Mouse (Mus musculus) gastrocnemius, postnatal 4 days (tissue): ENCODE measurements around the gene Ica1. TPM values are rescaled to one million over a fixed set of nuclear protein-coding genes. Genes with fewer than 3 reads are reported as not detected.

Source experiments
- DNase-seq, 2 experiments: peaks; one replicate each; pipeline ENCODE4 v3.0.0; 2021 to 2022; ENCODE audit warnings: low spot score in 2 of 2, mixed read lengths in 2 of 2
- total RNA-seq, 2 experiments: library from RNA; stranded (reverse); gene quantifications; 2 replicates each; pipeline ENCODE4 v1.2.3; 2021

The Ica1 gene
- total RNA-seq, 2 experiments from 2014 or later = 3.9 to 5.5 TPM

DNA sequence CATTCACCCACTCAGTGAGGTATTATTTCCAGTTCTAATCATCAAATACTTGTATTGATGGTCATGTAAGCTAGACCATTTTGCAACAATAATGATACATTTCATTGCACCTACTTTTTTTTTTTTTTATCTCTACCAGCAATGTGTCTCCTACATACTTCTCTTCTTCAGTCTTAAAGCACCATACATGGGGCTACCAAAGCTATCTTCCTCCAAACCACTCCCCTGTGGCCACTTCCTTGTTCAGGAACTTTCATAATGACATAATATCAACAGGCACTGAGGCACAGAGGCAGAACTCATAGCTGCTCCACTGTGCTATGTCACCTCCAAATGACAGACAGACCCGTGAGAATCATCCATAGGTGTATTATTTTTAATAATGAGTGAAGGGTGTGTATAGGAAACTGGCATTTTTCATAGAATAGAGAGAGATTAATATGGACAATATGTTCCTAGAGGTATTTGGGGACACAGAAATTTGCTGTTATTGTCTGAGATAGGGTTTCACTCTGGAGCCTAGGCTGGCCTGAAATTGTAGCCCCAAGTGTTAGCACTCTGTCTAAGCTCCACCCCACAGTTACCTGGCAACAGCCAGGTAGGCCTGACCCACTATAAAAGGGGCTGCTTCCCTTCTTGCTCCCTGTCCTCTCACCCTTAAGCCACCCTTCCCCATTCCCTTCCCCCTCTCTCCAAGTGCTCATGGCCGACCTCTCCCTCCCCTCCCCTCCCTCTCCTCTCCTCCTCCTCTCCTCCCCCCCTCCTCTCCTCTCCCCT, 86.9 kb downstream of the Ica1 start:
- no peak for DNase-seq

DNA sequence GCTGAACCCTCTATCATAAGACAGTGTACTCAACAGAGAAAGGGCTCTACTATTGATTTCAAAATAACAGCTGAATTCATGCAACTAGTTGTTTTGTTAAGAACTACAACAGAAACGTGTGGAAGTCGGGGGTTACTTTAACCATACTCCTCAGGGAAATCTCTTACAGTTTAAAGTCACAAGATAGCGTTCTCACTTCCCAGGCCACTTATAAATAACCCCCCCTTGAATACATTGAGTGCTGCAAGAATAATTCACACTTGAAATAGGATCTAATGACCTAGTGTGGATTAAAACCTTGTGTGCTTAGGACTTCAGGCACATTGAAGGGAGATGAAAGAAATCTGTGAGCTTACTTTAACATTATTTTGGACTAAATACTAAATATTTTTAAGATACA, 87.8 kb downstream of the Ica1 start:
- DNase-seq = no peak

- DNase-seq = no peak
Observed at GRCm38 (mm10) chr6:8686678-8687580, 91.4 kb downstream of the Ica1 start.

DNA sequence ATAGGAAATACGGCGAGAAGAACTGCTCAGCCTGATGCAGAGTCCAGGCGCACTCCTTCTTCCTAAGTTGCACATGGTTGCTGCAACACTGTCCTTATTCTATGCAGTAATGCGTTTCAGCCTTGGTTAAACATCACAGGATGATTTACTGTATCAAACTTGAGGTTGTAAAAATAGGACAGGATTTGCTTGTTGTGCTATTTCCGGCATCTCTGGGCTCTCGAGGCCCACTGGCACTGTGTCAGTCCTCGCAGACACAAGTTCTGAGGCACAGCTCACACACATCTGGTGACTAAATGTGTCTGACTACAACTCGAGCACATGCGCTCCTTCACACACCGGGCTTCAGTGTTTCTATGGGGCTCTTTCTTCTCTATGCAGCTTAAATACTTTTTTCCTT, 94.9 kb downstream of the Ica1 start:
- DNase-seq = no peak

DNA sequence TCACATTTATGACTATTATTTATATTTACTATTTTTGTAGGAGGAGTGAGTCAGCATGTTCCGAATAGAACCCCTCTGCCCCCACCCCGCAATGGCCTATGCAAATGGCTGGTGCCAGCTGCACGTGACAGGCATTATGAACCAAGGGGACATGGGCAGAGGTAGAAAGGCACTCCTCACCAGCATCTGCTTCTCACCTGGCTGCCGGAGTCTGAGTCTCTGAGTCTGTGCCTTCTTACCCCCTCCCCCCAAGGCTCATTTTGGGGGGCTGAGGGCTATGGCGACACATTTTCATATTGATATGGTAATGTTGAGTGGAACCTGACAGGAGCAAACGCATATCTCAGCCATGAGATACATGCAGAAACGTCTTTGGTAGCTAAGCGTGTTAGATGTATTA, 97.4 kb downstream of the Ica1 start:
- no peak for DNase-seq

GRCm38 (mm10) chr6:8673013-8673412, 105.3 kb downstream of the Ica1 start:
- DNase-seq = no peak

DNA sequence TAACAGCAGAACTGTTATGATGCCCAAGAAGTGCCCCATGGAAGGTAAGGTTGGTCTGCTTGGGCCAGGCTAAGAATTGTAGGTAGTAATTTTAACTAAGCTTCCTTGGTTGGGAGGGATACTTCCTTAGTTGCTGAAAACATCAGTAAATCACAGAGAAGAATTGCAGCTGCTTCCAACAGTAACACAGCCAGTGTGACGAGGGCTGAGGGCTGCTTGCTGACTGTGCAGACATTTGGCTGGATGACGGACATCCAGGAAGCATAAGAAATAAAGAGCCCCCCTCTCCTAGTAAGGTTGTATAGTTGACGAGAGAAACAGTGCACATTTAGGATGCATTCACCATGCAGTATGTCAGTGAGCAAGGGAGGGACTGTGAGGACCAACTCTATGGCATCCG, 108.9 kb downstream of the Ica1 start:
- no peak for DNase-seq

DNA sequence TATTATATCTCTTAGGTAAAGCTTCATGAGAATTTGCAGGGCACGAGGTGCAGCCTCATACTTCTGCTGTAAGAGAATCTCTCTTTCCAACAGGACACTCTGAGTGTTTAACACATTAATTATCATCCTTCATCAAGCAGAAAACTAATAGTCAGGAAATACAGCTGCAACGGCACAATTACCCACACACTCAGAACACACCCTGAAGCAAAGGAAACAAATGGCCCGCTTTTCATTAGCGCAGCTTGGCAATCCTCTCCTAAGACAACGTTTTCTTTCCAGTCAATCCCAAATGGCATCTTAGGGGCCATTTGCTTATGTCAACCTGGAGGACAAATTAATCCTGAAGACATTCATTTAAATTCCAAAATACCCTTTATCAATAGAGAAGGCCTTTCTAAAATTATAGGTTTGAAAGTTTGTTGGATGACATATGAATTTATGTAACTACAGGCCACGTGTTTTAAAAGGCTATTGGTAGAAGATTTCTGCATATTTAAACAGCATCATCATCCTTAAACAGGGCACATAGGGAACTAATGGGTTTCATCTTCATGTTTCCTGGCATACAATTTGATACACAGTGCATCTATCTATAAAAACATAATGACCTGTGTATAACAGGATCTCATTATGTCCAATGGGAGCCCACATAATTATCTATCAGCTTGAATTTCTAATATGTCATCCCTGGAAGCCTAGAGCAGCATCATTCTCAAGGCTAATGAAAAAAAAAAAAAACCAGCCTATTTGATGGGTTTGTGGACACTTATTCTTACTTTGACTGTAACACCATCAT, 110.1 kb downstream of the Ica1 start:
- no peak for DNase-seq

DNA sequence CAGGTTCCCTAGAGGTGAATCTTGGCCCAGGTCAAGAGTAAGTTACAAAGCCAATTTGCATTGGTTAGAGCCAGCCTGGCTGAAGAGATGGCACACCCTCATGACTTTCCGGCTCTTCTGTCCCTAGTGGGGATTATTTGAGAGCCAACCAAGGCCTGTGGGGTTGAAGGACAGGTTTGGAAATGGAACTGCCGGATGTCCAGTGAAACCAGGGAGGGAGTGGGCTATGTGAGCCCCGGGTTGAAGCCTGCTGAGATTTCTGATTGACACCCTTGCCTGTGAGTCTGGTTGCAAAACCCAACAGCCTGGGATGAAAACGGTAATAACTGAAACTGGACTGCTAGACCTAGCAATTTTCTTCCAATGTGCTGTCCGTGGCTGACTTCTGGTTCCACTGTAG, 112.5 kb downstream of the Ica1 start:
- no peak for DNase-seq

- DNase-seq = no peak
Observed at GRCm38 (mm10) chr6:8664956-8665355, 113.3 kb downstream of the Ica1 start.

GRCm38 (mm10) chr6:8663092-8663740, 115.1 kb downstream of the Ica1 start:
- DNase-seq = no peak

- no peak for DNase-seq
Observed at GRCm38 (mm10) chr6:8661404-8661803, 116.9 kb downstream of the Ica1 start.

DNA sequence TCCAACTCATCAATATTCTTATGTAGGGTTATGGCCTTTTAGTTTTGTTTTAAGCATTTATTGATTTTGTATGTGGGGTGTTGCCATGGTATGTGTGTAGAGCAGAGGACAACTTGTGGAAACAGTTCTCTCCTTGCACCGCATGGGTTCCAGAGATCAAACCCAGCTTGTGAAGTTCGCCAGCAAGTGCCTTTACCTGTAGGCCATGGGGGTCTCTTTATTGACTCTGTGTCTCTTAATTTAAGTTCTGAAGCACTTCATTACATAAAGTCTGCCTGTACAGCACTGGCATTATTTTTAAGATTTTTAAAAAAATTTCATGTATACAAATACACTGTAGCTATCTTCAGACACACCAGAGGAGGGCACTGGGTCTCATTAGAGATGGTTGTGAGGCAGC, 118.2 kb downstream of the Ica1 start:
- DNase-seq = no peak

GRCm38 (mm10) chr6:8659194-8659959, 118.9 kb downstream of the Ica1 start:
- no peak for DNase-seq

DNA sequence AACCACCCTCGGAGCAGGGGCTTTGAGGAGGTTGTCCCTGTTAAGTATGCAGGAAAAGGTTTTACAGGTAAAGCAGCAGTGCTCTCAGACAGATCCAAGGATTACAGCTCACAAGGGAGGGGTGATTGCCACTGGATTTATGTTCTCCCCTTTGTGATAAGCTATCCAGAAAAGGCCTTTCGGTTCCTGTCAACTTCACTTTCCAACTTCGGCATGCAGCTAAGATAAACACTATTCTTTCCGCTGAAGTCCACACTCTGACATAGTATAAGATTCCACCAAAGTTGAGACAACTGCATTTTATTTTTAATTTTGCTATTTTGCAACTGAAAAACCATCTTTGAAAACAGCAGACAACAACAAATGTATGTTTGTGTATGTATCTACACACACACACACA, 119.9 kb downstream of the Ica1 start:
- no peak for DNase-seq

- DNase-seq = no peak
Observed at GRCm38 (mm10) chr6:8657459-8657858, 120.8 kb downstream of the Ica1 start.

DNA sequence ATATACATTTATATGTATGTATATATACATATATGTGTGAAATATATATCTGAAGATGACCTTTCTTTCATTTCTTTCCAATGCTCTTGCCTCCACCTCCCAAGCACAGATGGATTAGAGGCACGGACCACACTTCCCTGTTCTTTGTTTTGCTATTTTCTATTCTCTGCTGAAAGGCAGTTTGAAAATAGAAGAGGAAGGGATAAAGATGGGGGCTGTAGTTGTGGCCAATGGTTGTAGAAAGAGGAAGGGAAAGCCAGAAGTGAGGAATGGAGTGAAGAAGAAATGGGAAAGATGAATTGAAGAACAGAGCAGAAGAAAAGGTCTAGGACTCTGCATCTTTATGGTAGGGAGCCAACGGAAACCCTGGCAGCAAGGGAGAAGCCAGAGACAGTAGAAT, 122.8 kb downstream of the Ica1 start:
- DNase-seq = no peak

DNA sequence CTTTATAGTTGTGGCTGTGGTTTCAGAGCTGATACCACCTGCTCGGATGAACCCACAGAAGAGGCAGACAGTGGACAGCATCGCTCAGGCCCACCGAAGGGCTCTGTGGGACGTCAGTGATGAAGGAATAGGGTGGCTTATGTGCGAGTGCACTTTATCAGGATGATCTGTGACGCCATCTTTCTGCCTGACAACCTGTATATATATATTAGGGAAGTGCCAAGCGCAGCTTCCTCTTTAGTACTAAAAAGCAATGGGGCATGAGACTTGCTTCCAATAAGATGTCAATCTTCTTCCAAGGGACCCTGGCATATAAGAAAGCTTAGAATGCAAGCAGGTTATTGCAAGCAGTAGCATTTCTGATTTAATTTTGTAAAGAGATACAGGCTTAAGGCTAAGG, 127.9 kb downstream of the Ica1 start:
- DNase-seq = no peak

DNA sequence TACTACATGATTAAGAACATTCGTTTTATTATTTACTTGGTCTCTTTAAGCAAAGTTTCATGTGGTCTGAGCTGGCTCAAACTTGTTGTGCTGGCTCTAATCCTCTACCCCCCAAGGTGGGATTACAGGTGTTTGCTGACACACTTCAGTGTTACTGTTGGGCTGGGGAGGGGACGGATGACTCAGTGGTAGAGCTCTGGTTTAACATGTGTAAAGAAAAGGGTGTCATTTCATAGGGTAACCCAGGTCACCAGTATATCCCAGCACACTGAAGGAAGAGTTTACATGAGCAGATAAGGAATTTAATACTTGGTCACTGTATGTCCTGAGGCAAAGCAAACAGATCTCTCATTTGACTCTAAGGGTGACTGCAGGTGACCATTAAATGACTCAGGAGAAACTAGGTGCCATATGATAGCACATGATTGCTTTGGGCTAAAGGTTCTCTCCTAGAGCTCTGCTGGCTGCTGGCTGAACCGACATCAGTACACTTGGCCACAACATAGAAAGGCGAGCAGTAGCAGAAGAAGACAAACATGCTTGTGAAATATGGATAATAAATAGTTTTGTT, 128.9 kb downstream of the Ica1 start:
- no peak for DNase-seq
